Mouse (Mus musculus) c-Kit-negative CD71-positive TER-119-positive erythroid progenitor cells, embryonic 14.5 days (primary cell): ENCODE data around the gene Gm4131.

Experiments used
- DNase-seq: peaks from one replicate; pipeline ENCODE4 v3.0.0-alpha.2; 2013; ENCODE audit warnings: low read depth, low spot score

Gene Gm4131

GRCm38 (mm10) chr14:62457420-62458181 lies 109.1 kb downstream of the Gm4131 start:
- peak; percentile 2 for DNase-seq

- DNase-seq, result no peak
These were observed 110.4 kb downstream of the Gm4131 start, which contains the start of gene Gucy1b2 for GRCm38 (mm10) chr14:62456239-62456747. Gene Gucy1b2, minus strand, starts transcription at chr14:62456289.

GRCm38 (mm10) chr14:62455570-62455879 lies 111.2 kb downstream of the Gm4131 start:
- no peak for DNase-seq

GRCm38 (mm10) chr14:62454760-62455569 lies 111.8 kb downstream of the Gm4131 start:
- no peak for DNase-seq

GRCm38 (mm10) chr14:62454136-62454535 lies 112.6 kb downstream of the Gm4131 start:
- no peak for DNase-seq

GRCm38 (mm10) chr14:62453276-62453675 lies 113.4 kb downstream of the Gm4131 start:
- DNase-seq, result no peak

- DNase-seq, result no peak
These were observed 116.0 kb downstream of the Gm4131 start for GRCm38 (mm10) chr14:62450706-62451105.

GRCm38 (mm10) chr14:62447214-62447548 lies 119.5 kb downstream of the Gm4131 start:
- no peak for DNase-seq

GRCm38 (mm10) chr14:62446385-62447213 lies 120.1 kb downstream of the Gm4131 start:
- DNase-seq, result no peak

- no peak for DNase-seq
These were observed 122.8 kb downstream of the Gm4131 start for GRCm38 (mm10) chr14:62443840-62444430.

- DNase-seq, result no peak
These were observed 123.8 kb downstream of the Gm4131 start for GRCm38 (mm10) chr14:62442971-62443370.

- DNase-seq, result no peak
These were observed 126.7 kb downstream of the Gm4131 start for GRCm38 (mm10) chr14:62440036-62440435.

- no peak for DNase-seq
These were observed 128.5 kb downstream of the Gm4131 start for GRCm38 (mm10) chr14:62438236-62438635.

GRCm38 (mm10) chr14:62437806-62438205 lies 128.9 kb downstream of the Gm4131 start:
- DNase-seq, result no peak

- DNase-seq, result no peak
These were observed 141.4 kb downstream of the Gm4131 start for GRCm38 (mm10) chr14:62425277-62425691.

- no peak for DNase-seq
These were observed 144.5 kb downstream of the Gm4131 start for GRCm38 (mm10) chr14:62422265-62422664.

GRCm38 (mm10) chr14:62417501-62417900 lies 149.2 kb downstream of the Gm4131 start:
- no peak for DNase-seq

- no peak for DNase-seq
These were observed 150.0 kb downstream of the Gm4131 start for GRCm38 (mm10) chr14:62416742-62417134.

GRCm38 (mm10) chr14:62416007-62416741 lies 150.5 kb downstream of the Gm4131 start:
- no peak for DNase-seq
